Mouse (Mus musculus): ENCODE measurements around the gene Cnnm2.
"Not testable (repeated sequence)": the region's sequence is repeated elsewhere in the genome, so short reads cannot be mapped to it uniquely, and the experiment has no call there.

Gene Cnnm2

GRCm38 (mm10) chr19:46761247-46761946, at the start of gene Cnnm2:
TSS of gene Cnnm2 (plus strand) at chr19:46761596.
- DNase-seq (ENCODE audit: low read depth, low spot score), result peak; percentile 99

DNA sequence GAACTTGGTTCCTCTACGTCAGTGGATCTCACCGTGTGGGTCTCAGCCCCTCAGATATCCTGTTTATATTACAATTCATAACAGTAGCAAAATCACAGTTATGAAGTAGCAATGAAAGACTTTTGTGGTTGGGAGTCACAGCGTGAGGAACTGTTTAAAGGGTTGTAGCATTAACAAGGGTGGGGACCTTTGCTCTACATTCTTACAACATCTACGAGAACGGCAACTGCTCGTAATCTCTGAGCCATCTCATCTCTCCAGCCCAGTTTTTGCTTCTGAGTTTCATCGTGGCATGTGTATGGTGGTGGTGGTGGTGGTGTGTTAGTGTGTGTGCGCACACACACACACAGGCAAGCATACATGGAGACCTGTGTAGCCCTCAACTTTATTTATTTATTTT, 47.2 kb upstream of the Cnnm2 start:
- no peak for DNase-seq (ENCODE audit: low read depth, low spot score)

GRCm38 (mm10) chr19:46715016-46715415, 46.4 kb upstream of the Cnnm2 start:
- no peak for DNase-seq (ENCODE audit: low read depth, low spot score)

DNA sequence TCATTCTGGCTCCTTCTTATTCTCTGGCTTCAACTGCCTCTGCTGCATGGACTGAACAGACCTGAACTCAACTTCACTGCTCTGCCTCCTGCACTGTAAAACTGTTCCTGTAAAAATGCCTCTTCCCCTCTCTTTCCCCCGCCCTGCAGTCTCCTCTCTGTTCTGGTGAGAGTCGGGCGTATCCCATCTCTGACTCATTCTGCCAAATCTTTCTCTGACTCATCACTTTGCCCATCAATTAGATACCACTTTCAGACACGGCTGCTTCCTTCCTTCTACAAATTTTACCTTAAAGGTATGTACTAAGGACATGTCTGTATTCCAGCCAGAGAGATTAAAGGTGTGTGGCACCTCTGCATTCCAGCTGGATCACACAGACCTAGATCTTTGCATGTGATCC, 43.2 kb upstream of the Cnnm2 start:
- no peak for DNase-seq (ENCODE audit: low read depth, low spot score)

- no peak for DNase-seq (ENCODE audit: low read depth, low spot score)
Measured at GRCm38 (mm10) chr19:46724411-46724810, 37.0 kb upstream of the Cnnm2 start.

DNA sequence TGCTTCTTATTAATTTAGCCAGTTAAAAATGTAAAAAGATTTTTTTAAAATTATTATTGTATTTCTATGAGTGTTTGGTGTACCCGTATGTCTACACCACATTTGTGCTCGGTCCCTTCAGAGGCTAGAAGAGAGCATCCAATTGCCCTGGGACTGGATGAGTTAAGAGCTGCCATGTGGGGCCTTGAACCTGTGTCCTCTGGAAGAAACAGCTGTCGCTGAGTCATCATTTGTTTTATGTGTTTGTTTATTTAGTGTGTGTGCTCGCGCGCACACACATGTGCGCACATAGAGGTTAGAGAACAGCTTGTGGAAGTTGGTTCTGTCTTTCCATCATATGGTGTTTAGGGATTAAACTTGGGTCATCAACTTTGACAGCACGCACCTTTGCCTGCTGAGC, 35.3 kb upstream of the Cnnm2 start:
- no peak for DNase-seq (ENCODE audit: low read depth, low spot score)

DNA sequence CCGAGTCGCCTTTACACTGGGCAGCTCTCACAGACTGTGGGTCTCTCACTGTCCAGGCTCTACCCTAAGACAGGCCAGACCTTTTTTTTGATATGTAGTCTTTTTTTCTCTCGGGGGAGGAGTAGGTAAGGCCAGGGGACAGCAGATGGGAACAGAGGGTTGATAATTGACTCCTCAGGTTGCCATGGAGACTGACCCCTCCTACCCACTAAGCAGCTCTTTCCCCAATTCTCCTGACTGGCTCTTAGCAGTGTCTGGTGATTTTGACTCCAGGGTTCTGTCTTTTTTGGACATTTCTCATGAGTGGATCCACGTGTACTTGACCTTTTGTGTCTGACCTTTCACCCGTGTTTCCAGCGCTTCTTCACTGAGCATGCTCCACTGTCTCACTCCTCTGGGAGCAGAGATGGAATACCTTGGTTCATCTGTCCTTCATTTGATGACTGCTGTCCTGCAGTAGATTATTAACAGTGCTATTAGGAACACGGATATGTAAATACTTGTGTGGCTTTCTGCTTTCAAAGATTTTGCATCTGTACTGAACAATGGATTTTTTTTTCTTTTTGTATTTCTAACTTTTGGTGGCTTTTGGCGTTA, 34.2 kb upstream of the Cnnm2 start:
- DNase-seq (ENCODE audit: low read depth, low spot score), result no peak

DNA sequence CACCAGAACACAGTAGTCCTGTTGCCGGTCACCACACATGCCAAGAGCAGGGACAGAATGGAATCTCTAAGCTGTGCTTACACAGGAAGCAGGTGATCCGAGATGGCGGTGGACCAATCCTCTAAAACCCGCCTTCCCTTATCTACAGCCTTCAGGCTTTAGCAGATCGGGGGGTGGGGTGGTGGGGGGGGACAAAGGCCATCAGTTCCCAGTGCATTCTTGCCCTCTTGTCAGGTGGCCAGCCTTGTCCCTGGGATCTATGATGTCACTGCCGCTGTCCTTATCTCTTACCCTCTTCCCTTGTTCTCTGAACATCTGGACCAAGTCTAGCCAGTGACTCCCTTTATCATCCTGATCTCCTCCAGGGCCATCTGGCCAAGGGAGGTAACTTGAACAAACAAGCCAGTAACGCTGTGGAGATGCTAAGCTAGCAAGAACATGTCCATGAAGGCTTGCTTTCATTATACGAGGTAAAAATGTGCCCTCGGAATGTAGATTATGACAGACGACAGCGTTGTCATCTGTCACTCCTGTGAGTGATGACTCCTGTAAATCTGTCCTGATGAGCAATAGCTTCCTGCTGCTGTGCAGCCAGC, 33.4 kb upstream of the Cnnm2 start:
- DNase-seq (ENCODE audit: low read depth, low spot score), result peak; percentile 33

DNA sequence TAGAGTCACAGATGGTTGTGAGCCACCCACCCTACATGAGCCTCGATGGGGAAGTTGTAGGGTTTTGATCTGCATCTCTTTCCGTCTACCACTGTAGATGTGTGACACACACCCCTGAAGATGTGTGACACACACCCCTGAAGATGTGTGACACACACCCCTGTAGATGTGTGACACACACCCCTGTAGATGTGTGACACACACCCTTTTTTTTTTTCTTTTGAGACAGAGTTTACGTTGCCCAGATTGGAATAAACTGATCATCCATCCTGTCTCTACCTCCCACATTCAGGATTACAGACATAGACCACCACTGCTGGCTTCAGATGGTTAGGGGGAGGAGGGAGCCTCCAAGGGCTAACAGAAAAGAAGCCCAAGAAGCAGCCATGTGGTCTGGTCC, 32.5 kb upstream of the Cnnm2 start:
- no peak for DNase-seq (ENCODE audit: low read depth, low spot score)

- no peak for DNase-seq (ENCODE audit: low read depth, low spot score)
Measured at GRCm38 (mm10) chr19:46731351-46731750, 30.0 kb upstream of the Cnnm2 start.

DNA sequence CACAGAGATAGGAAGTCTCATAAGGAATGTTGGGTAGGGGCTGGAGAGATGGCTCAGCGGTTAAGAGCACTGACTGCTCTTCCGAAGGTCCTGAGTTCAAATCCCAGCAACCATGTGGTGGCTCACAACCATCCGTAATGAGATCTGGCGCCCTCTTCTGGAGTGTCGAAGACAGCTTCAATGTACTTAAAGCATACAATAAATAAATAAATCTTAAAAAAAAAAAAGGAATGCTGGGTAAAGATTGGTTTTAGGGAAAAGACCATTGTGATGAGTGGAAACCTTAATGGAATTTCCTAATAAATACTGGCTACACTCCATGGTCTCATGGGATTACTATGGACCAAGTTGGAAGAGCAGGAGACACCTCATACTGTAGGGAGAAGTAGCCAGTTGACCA, 28.7 kb upstream of the Cnnm2 start:
- not testable (repeated sequence) for DNase-seq (ENCODE audit: low read depth, low spot score)

GRCm38 (mm10) chr19:46733626-46734025, 27.8 kb upstream of the Cnnm2 start:
- no peak for DNase-seq (ENCODE audit: low read depth, low spot score)

DNA sequence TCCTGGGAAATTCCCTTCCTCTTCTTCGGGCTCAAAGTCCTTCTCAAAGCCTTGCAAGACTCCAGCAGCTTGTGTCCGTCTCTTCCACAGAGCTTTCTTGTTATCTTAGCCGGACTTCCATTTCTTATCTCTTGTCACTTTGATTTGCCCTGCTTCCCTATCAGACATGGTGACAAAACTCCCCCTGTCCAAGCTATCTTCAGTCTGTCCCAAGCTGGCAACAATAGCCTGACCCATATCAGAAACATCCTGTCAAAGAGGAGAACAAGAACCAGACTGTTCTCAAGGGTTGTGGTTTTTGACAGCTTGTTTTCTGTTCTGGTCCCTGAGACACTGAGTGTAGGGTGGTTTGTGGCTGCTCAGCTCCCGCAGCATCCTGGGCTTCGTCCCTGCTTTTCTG, 26.2 kb upstream of the Cnnm2 start:
- no peak for DNase-seq (ENCODE audit: low read depth, low spot score)

DNA sequence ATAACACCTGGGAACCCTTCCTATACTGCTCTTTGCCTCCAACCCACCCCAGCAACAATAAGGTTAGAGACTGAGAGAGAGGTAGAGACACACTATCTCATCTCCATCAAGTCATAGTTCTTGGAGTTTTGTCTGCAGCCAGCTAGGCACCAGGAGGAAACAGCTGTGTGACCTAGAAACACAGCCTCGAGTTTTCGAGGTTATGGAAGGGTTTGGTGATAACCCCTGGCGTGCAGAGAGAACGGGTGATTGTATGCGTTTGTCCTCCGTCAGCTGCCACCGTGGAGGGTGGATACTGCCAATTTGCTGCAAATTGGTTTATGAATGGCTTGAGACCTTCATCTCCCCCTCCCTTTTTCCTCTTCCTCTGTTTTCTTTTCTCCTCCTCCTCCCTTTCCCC, 24.3 kb upstream of the Cnnm2 start:
- no peak for DNase-seq (ENCODE audit: low read depth, low spot score)

- peak; percentile 76 for DNase-seq (ENCODE audit: low read depth, low spot score)
Measured at GRCm38 (mm10) chr19:46740341-46741008, 20.9 kb upstream of the Cnnm2 start.

- DNase-seq (ENCODE audit: low read depth, low spot score), result no peak
Measured at GRCm38 (mm10) chr19:46741574-46741973, 19.8 kb upstream of the Cnnm2 start.

DNA sequence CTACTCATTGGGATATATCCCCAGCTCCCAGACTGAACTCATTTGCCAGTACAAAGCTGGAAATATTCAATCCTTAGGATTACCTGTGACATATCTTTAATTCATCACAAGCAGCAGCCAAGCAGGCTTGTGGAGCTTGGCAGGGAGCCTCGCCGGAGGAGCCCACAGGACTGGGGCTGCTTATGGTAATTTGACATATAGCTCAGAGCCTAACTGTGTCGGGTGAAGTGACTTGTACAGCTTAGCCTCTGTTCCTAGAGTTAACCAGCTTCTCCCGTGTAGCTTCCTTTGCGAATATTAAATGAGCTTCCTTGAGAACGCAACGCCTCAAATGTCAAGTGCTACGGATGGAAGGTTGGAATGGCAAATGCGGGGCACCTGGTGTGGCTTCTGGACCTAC, 16.7 kb upstream of the Cnnm2 start:
- DNase-seq (ENCODE audit: low read depth, low spot score), result no peak

DNA sequence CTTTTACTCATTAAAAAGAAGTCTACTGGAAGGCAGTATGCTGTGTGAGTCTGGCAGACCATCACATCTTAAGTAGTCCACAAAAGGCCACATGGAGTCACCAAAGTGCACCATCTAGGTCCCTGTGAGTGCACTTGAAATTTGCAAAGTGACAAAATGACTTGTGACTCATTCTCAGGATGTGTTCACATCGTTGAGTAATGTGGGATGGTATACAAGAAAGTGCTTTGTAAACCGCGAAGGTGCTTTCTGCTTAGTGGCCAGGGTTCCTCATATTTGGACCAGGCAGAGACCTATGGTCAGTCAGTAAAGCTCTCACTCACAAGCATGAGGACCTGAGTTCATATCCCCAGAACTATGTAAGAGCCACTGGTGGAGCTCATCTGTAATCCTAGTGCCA, 13.6 kb upstream of the Cnnm2 start:
- DNase-seq (ENCODE audit: low read depth, low spot score), result no peak

DNA sequence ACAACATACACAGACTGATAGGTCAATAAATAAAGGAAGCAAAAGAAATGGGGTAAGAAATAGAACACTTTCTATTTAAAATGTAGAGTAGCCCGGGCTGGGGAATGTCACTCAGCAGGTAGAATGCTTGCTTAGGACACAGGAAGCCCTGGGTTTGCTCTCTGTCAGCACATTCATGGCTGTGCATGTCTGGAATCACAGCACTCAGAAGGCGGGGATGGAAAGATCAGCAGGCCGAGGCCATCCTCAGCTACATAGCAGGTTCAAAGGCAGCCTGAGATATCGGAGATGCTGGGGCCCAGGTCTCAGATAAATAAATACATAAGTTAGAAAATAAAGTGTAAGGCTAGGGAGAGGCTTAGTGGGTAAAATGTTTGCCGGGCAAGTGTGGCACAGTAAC, 9.2 kb upstream of the Cnnm2 start:
- DNase-seq (ENCODE audit: low read depth, low spot score), result no peak

DNA sequence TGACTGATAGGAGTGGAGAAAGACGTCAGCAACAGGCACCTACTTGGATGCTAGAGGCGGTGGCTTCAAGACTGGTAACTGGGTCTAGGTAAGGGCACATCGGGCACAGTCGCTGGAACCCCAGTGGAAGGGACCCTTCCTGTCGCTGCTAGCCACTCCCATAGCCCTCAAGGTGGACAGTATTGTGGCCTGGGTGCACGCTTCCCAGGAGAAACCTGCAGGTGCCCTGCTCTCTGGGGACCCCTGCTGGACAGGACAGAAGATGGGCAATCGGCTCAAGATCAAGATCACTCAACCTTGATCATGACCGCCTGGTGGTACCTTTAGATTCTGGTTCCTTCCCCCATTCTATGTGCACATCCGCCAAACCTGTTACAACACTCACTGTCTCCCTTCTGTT, 6.3 kb upstream of the Cnnm2 start:
- DNase-seq (ENCODE audit: low read depth, low spot score), result no peak

GRCm38 (mm10) chr19:46756221-46756620, 5.2 kb upstream of the Cnnm2 start:
- DNase-seq (ENCODE audit: low read depth, low spot score), result no peak

DNA sequence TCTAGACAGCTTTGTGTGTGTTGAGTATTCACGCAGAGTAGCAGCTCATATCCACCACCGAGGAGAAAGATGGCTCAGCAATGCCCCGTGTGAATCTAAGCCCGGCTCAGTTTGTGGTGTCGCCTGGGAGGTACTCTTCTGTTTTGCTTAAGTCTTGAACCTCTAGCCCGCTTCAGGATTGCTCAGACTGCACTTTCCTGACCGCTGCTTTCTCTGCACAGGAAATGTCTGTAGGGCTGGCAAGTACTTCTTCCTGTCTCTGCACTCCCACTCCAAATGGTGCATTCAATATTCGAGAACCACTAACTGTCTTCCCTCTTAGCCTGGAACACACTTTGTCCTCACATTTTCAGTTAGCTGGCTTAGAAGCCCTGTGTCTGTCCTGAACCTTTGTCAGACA, 2.3 kb upstream of the Cnnm2 start:
- DNase-seq (ENCODE audit: low read depth, low spot score), result no peak

DNA sequence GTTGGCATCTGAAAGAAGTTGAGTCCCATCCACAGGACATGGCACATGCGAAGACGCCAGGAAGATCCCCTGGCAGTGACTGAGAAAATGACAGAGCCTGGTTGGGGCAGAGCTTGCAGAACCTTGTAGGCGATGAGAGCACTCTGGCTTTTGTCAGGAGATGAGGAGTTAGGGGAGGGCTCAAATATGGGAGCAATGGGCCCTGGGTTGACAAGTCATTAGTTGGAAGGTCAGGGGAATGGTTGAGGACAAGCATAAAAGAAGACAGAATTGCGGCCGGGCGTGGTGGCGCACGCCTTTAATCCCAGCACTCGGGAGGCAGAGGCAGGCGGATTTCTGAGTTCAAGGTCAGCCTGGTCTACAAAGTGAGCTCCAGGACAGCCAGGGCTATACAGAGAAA, 1.5 kb upstream of the Cnnm2 start:
- DNase-seq (ENCODE audit: low read depth, low spot score), result not testable (repeated sequence)
